Mouse (Mus musculus): ENCODE measurements around the gene Napb.
"Not testable (repeated sequence)": the region's sequence is repeated elsewhere in the genome, so short reads cannot be mapped to it uniquely, and the experiment has no call there.

The Napb gene

GRCm38 (mm10) chr2:148732327-148733000, at the start of gene Napb:
Gene Napb, minus strand, starts transcription at chr2:148732467.
- ATAC-seq (ENCODE audit: insufficient number of reproducible peaks, low FRiP score, low TSS enrichment), result peak; percentile 99

- no peak for ATAC-seq (ENCODE audit: insufficient number of reproducible peaks, low FRiP score, low TSS enrichment)
Observed at GRCm38 (mm10) chr2:148781709-148782108, 49.4 kb upstream of the Napb start, which contains the start of gene 8030411F24Rik. Gene 8030411F24Rik, plus strand, starts transcription at chr2:148782009.

- ATAC-seq (ENCODE audit: insufficient number of reproducible peaks, low FRiP score, low TSS enrichment), result not testable (repeated sequence)
Observed at GRCm38 (mm10) chr2:148771397-148771796, 39.1 kb upstream of the Napb start, which contains the start of gene Cst11. Gene Cst11, minus strand, starts transcription at chr2:148771497.

GRCm38 (mm10) chr2:148763648-148764388, 31.6 kb upstream of the Napb start:
- ATAC-seq (ENCODE audit: insufficient number of reproducible peaks, low FRiP score, low TSS enrichment), result no peak

GRCm38 (mm10) chr2:148754310-148754846, 22.1 kb upstream of the Napb start:
- ATAC-seq (ENCODE audit: insufficient number of reproducible peaks, low FRiP score, low TSS enrichment), result no peak

- peak; percentile 80 for ATAC-seq (ENCODE audit: insufficient number of reproducible peaks, low FRiP score, low TSS enrichment)
Observed at GRCm38 (mm10) chr2:148751893-148752813, 19.9 kb upstream of the Napb start.

GRCm38 (mm10) chr2:148750058-148750457, 17.8 kb upstream of the Napb start, which contains the start of gene Cstl1:
Gene Cstl1, plus strand, starts transcription at chr2:148750358.
- ATAC-seq (ENCODE audit: insufficient number of reproducible peaks, low FRiP score, low TSS enrichment), result no peak

- ATAC-seq (ENCODE audit: insufficient number of reproducible peaks, low FRiP score, low TSS enrichment), result no peak; the same call in 1 of the 2 replicates
Observed at GRCm38 (mm10) chr2:148743846-148744407, 11.7 kb upstream of the Napb start.

GRCm38 (mm10) chr2:148743001-148743400, 10.7 kb upstream of the Napb start:
- ATAC-seq (ENCODE audit: insufficient number of reproducible peaks, low FRiP score, low TSS enrichment), result peak; percentile 97

GRCm38 (mm10) chr2:148731614-148732326, 497 bp downstream of the Napb start:
- ATAC-seq (ENCODE audit: insufficient number of reproducible peaks, low FRiP score, low TSS enrichment), result peak; percentile 57

- no peak for ATAC-seq (ENCODE audit: insufficient number of reproducible peaks, low FRiP score, low TSS enrichment)
Observed at GRCm38 (mm10) chr2:148719271-148719995, 12.8 kb downstream of the Napb start.

- ATAC-seq (ENCODE audit: insufficient number of reproducible peaks, low FRiP score, low TSS enrichment), result no peak
Observed at GRCm38 (mm10) chr2:148717072-148717471, 15.2 kb downstream of the Napb start.

- ATAC-seq (ENCODE audit: insufficient number of reproducible peaks, low FRiP score, low TSS enrichment), result no peak
Observed at GRCm38 (mm10) chr2:148712326-148712725, 19.9 kb downstream of the Napb start.

GRCm38 (mm10) chr2:148707202-148707530, 25.1 kb downstream of the Napb start:
- ATAC-seq (ENCODE audit: insufficient number of reproducible peaks, low FRiP score, low TSS enrichment), result no peak

GRCm38 (mm10) chr2:148706409-148707201, 25.7 kb downstream of the Napb start:
- ATAC-seq (ENCODE audit: insufficient number of reproducible peaks, low FRiP score, low TSS enrichment), result peak; percentile 39; the same call in 1 of the 2 replicates

- ATAC-seq (ENCODE audit: insufficient number of reproducible peaks, low FRiP score, low TSS enrichment), result no peak
Observed at GRCm38 (mm10) chr2:148698571-148698970, 33.7 kb downstream of the Napb start.

GRCm38 (mm10) chr2:148690781-148691180, 41.5 kb downstream of the Napb start:
- no peak for ATAC-seq (ENCODE audit: insufficient number of reproducible peaks, low FRiP score, low TSS enrichment)

GRCm38 (mm10) chr2:148690291-148690690, 42.0 kb downstream of the Napb start:
- no peak for ATAC-seq (ENCODE audit: insufficient number of reproducible peaks, low FRiP score, low TSS enrichment)
